Mouse (Mus musculus) c-Kit-positive CD71-positive TER-119-negative erythroid progenitor cells, embryonic 14.5 days (primary cell): ENCODE data around the gene Golph3.

Experiments
- DNase-seq: peaks from one replicate; pipeline ENCODE4 v3.0.0-alpha.2; 2013; ENCODE audit warnings: low read depth

Gene Golph3

DNA sequence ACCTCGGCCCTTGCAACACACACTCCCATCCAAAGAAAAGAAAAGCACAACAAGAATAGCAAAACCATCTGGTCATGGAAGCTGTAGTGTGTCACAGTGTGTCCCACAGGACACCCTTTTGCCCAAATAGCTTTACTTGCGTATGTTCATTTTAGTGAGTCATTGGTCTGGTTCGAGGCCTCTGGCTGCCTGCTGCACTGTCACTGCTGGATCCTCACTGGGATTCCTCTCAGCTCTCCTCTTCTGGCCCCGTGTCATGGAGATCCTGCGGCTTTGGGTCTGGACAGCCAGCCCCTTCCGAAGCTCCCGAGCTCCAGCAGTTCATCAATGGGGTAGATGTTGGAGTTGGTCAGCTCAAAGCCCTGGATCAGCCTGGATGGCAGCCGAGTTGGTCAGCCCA, 2.8 kb upstream of the Golph3 start:
- no peak for DNase-seq

- DNase-seq = no peak
Observed at GRCm38 (mm10) chr15:12319889-12320288, 1.4 kb upstream of the Golph3 start.

DNA sequence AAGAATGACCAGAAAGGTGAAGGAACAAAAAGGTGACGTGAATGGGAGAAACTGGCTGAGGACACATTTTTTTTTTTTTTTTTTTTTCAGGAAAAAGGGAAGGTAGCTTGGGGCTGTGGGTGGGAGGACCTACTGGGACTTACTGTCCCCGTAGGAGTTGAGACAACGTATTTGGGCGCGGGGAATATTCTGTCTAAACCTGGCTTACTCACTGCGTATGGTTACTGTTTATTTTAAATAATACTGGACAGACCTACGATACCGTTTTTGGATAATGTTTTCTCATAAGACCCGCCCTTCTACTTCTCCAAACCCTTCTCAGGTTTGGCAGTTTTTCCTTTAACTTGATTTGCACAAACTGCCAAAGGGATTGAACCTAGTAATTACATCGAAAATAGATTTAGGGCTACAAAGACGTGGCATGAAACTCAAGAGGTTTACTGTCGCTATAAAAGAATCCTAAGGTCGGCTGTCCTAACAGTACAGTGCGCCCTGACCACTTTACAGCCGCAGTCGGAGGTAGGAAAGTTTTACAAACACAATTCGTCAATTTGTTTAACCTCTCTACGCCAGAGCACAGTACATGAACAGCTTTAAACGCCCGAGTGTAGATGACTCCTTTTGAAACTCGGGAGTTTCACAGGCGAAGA, 684 bp upstream of the Golph3 start:
- no peak for DNase-seq

DNA sequence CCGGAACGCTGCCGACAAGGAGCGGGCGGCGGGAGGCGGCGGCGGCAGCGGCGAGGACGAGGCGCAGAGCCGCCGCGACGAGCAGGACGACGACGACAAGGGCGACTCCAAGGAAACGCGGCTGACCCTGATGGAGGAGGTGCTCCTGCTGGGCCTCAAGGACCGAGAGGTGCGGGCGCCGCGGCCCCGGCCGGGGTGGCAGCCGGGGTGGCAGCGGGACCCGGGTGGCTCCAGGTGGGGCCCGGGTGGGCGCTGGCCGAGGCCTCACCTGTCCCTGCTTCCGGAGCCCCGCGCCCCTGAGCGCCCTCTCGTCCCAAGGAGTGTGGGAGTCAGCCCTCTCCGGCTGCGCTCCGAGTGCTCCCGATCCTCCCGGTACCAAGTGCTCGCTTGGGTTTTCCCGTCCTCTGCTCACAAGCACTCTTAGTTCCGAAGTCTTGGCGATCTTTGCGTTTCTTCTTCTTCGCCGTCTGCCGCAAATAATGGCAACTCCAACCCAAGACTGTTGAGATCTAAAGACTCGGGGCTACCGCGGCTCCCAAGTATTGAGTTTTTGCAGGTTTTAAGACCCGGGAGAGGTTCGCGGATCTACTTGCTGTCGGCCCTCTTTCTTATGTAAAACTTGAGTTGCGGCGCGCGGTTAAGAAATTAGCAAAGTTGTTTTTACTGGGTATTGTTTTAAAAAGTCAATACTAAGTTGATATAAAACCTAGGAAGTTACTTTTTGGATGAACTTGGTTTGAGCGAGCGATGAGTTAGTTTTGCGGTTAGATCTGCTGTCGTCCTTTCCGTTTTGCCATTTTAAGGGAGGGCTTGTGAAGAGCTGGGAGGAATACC, 755 bp downstream of the Golph3 start, which contains the start of gene 1810049J17Rik:
Gene 1810049J17Rik, minus strand, starts transcription at position 112 of the 834 bp plus-strand sequence.
- DNase-seq = no peak

DNA sequence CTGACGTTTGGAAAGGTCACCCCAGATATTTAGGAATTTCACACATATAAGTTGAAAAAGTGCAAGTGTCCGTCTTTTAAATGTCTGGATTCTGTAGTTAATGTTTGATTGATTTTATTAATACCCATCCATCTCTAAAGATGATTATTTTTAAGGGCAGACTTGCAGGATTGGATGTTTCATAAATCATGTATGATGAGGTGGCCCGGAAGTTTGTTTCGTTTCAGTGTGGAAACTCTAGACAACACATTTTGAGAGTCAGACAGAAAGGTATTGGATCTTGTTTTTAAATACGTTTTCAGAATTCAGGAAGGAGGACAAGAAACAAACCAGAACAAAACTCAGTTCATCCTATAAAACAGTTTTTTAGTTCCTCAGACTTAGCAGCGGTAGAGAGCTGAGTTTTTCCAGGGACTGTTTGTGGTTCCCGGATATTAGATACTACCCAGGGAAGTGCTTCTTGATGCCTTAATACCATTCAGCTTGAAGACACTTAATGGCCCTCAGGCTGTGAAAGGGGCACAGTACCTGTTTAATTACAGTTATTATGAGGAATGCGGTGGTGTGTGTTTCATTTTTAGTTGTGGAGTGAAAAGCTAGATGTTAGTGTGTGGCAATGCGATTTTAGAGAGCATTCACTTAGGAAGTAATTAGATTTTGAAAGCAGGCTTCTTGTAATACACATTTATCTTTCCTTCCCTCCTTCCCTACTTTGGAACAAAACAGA, 1.6 kb downstream of the Golph3 start:
- no peak for DNase-seq

DNA sequence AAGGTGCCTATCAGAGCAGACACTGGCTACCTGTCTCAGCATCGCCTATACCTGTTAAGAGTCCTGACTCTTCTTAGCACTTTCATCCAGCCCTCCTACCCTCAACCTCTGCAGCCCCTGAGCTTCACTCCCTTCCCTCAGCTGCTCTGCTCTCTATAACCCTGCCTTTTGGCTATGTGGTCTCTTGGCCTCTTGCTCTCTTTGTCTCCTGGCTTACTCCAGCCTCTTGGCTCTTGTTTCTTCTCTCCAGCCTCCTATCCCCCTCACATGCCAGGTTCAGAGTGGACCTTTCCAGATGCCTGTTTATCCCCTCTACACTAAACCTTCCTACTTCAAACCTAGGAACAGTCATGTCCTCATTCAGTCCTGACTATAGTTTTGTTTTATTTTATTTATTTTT, 3.1 kb downstream of the Golph3 start:
- no peak for DNase-seq

GRCm38 (mm10) chr15:12330389-12330788, 9.1 kb downstream of the Golph3 start:
- no peak for DNase-seq

- DNase-seq = no peak
Observed at GRCm38 (mm10) chr15:12330892-12331291, 9.6 kb downstream of the Golph3 start.

DNA sequence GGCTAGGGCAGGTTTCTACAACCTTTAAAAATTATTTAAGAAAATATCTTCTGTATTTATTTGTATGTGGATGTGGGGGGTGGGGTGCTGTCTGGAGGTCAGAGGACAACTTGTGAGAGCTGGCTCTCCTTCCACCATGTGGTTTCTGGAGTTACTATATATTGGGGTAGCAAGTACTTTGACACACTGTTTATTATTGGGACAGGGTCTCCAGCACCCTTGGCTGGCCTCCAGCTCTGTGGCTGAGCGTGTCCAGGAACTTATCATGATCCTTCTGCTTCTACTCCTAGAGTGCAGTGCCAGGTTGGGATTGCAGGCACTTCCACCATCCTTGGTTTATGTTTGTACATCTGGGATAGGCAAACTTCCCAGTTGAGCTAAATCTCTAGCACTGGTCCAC, 10.1 kb downstream of the Golph3 start:
- no peak for DNase-seq

DNA sequence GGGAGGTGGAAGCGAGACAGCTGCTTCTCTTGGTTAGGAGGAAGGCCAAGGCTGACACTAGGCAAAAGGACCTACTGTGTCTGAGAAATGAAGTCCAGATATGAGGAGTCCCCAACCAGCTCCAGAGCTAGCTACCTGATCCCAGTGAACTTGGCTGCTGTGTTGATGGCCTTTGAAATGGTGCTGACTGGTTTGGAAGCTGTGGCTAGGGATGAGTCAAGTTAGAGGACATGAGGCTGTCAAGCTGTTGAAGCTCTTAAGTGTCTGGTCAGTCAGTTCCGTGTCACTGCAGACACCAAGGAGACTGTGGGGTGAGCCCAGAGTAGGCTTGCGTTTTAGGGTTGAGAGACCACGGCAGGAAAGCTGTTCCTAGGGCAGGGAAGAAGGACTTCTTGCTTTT, 13.1 kb downstream of the Golph3 start:
- DNase-seq = no peak

DNA sequence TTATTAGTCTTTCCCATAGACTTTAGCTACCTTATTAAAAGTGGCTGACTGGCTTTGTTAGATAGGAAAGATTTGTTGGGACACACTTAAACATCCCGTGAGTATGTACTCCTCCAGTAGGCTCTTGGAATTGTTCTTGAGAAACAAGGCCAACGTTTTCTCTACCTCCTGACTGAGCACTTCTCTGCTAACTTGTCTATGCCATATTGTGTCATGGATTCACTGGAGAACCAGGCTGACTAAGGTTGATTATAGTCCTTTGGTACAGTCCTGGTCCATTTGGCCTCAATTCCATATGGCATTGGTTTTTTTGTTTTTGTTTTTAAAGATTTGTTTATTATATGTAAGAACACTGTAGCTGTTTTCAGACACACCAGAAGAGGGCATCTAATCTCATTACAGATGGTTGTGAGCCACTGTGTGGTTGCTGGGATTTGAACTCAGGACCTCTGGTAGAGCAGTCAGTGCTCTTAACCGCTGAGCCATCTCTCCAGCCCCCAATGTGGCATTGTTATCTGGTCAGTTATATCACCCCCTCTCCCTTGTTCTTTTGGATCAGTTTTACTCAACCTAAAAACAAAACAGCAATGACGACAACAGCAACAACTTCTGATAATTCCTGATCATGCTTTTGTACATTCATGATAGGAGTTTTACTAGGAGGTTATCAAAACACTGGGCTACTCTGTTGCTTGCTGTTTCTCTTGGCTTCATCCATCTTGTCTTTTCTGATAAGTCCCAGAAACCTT, 16.0 kb downstream of the Golph3 start:
- peak; percentile 65 for DNase-seq

GRCm38 (mm10) chr15:12337779-12338137, 16.5 kb downstream of the Golph3 start:
- DNase-seq = no peak

- DNase-seq = no peak
Observed at GRCm38 (mm10) chr15:12340536-12341400, 19.5 kb downstream of the Golph3 start.

DNA sequence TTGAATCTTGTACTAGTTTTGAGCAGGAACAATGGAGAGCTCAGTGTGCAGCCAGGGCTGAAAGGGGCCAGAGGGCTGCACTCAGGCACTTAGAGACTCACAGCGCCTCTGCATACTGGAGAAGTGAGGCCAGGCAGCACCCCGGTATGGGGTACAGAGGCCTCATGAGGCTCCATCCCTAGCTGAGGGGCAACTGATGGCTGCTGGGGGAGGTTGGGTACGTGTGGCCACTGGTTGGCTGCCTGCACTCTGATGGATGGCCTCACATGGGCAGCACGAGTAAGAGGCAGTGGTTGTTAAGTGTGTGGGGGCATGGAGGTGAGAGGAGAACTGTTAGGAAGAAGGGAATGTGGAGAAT, 20.1 kb downstream of the Golph3 start:
- DNase-seq = no peak

DNA sequence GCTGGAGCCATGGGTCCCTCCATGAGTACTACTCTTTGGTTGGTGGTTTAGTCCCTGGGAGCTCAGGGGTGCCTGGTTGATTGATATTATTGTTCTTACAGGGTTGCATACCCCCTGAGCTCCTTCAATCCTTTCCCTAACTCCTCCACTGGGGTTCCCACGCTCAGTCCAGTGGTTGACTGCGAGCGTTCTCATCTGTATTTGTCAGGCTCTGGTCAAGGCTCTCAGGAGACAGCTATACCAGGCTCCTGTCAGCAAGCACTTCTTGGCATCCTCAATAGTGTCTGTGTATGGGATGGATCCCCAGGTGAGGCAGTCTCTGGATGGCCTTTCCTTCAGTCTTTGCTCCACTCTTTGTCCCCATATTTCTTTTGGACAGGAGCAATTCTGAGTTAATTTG, 25.7 kb downstream of the Golph3 start:
- no peak for DNase-seq

GRCm38 (mm10) chr15:12348950-12349349, 27.7 kb downstream of the Golph3 start:
- no peak for DNase-seq

- no peak for DNase-seq
Observed at GRCm38 (mm10) chr15:12349840-12350239, 28.6 kb downstream of the Golph3 start.

DNA sequence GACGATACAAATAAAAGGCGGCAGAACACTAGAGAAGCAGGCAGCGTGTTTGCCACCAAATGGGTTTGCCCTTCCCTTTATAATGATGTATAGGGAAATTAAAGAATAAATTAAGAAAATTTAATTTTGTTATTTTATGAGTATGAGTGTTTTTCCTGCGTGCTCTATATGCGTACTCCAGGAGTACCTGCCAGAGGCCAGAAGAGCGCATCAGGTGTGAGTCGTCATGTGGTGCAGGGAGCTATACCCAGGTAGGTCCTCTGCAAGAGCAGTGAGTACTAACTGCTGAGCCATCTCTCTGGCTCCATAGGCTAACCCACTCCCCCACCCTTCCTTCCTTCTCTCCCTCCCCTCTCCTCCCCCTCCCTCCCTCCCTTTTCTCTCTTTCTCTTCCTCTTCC, 30.2 kb downstream of the Golph3 start:
- no peak for DNase-seq

- DNase-seq = no peak
Observed at GRCm38 (mm10) chr15:12354281-12354810, 33.1 kb downstream of the Golph3 start.

DNA sequence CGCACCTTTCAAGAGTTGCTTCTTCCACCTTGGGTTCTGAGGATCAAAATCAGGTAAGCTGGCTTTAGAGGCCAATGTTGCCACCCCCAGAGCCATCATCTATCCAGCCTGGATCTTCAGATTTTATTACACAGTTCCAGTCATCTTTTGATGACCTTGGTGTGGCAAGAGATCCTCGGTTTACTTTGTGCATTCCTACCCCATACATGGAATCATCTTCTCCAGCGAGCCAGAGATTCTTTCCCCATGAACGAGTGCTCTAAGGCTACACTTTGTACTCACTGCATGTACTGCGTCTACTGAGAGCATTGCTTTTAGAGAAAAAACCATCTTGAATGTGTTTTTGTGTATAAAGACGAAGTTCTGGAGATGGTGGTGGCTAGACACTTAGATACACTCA, 34.0 kb downstream of the Golph3 start:
- DNase-seq = no peak

DNA sequence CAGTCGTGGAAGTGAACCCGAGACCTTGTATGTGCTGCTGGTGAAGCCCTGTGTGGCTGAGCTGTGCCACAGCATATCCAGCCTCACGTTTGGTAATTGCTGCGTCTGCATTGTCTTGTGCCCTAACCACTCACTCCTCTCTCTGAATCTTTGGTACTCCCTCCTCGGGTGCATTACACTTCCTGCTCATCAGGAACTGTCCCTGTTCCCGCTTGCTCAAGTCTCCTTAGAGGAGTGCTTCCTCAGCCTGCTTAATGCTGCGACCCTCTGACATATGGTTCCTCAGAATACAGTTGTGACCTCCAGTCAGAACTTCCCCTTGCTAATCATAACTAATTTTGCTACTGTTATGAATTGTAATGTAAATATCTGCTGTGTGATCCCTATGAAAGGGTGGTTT, 34.7 kb downstream of the Golph3 start:
- DNase-seq = no peak
